Mouse (Mus musculus) MEL (cell line): Measurements from ENCODE around the gene Tnfsf12. TPM values are rescaled to one million over a fixed set of nuclear protein-coding genes. Genes with fewer than 3 reads are reported as not detected.

Experiments used
- DNase-seq: peaks from one replicate; pipeline ENCODE4 v3.0.0; 2011; ENCODE audit warnings: low read depth, low spot score
- H3K27ac ChIP-seq: 2 replicates; pipeline ENCODE4 v1.5.1; 2012; ENCODE audit warnings: low read depth, mild to moderate bottlenecking, control low read depth, low read length, moderate library complexity; ENCODE audit not compliant: control insufficient read depth
- H3K27me3 ChIP-seq, 2 experiments: fragments of 150-350 bp in 1 of 2; sonication (generic) in 1 of 2; 2 replicates each; pipeline ENCODE4 v1.6.1; 2012; ENCODE audit warnings: low read length in 2 of 2, mild to moderate bottlenecking in 2 of 2, improper control_type of control experiment in 1 of 2, moderate library complexity in 1 of 2; ENCODE audit not compliant: insufficient read depth in 2 of 2, control insufficient read depth in 1 of 2
- H3K36me3 ChIP-seq, 2 experiments: 2 replicates each; pipeline ENCODE4 v1.6.1; 2012 to 2014; ENCODE audit warnings: low read length in 2 of 2, improper control_type of control experiment in 1 of 2, inconsistent platforms in 1 of 2, mild to moderate bottlenecking in 1 of 2; ENCODE audit not compliant: insufficient read depth in 2 of 2, control insufficient read depth in 1 of 2
- H3K4me1 ChIP-seq, 2 experiments: fragments of 150-350 bp in 1 of 2; sonication (generic) in 1 of 2; 2 replicates each; pipeline ENCODE4 v1.6.1; 2012; ENCODE audit warnings: low read length in 2 of 2, improper control_type of control experiment in 1 of 2, mild to moderate bottlenecking in 1 of 2; ENCODE audit not compliant: insufficient read depth in 2 of 2, control insufficient read depth in 1 of 2
- H3K4me3 ChIP-seq, 2 experiments: fragments of 150-350 bp in 1 of 2; sonication (generic) in 1 of 2; 2 replicates each; pipeline ENCODE4 v1.5.1; 2012; ENCODE audit warnings: low read depth in 2 of 2, low read length in 2 of 2, mild to moderate bottlenecking in 2 of 2, moderate library complexity in 2 of 2, control low read depth in 1 of 2, improper control_type of control experiment in 1 of 2; ENCODE audit not compliant: control insufficient read depth in 1 of 2, insufficient read depth in 1 of 2
- H3K79me2 ChIP-seq: 2 replicates; pipeline ENCODE4 v1.6.1; 2012; ENCODE audit warnings: mild to moderate bottlenecking, low read length, moderate library complexity; ENCODE audit not compliant: control insufficient read depth, poor library complexity, insufficient read depth
- H3K9ac ChIP-seq: 2 replicates; pipeline ENCODE4 v1.6.1; 2012; ENCODE audit warnings: low read depth, mild to moderate bottlenecking, control low read depth, low read length, moderate library complexity; ENCODE audit not compliant: control insufficient read depth, poor library complexity, severe bottlenecking
- H3K9me3 ChIP-seq: fragments of 150-350 bp; sonication (generic); replicated peaks from 2 replicates; pipeline ENCODE4 v1.6.1; 2012; ENCODE audit warnings: mild to moderate bottlenecking, low read length, improper control_type of control experiment, moderate library complexity; ENCODE audit not compliant: insufficient read depth
- CHD2 ChIP-seq: IDR thresholded peaks from 2 replicates; pipeline ENCODE4 v1.6.1; 2011; ENCODE audit warnings: low read length, improper control_type of control experiment
- CTCF ChIP-seq, 3 experiments: IDR thresholded peaks in 2 of 3; conservative IDR thresholded peaks in 1 of 3; 2 replicates each; pipeline ENCODE4 v1.5.1; 2011 to 2012; ENCODE audit warnings: low read length in 3 of 3, low read depth in 2 of 3, mild to moderate bottlenecking in 2 of 3, improper control_type of control experiment in 1 of 3, inconsistent platforms in 1 of 3, mixed read lengths in 1 of 3, moderate library complexity in 1 of 3; ENCODE audit not compliant: control insufficient read depth in 1 of 3, insufficient read depth in 1 of 3, poor library complexity in 1 of 3, severe bottlenecking in 1 of 3
- E2F4 ChIP-seq: IDR thresholded peaks from 2 replicates; pipeline ENCODE4 v1.6.1; 2011; ENCODE audit warnings: low read depth, low read length, improper control_type of control experiment, borderline replicate concordance
- ETS1 ChIP-seq: IDR thresholded peaks from 2 replicates; pipeline ENCODE4 v1.6.1; 2012; ENCODE audit warnings: low read depth, mild to moderate bottlenecking, inconsistent platforms, low read length, improper control_type of control experiment, moderate library complexity
- HCFC1 ChIP-seq: IDR thresholded peaks from 2 replicates; pipeline ENCODE4 v1.6.1; 2012; ENCODE audit warnings: low read depth, mild to moderate bottlenecking, inconsistent platforms, low read length, improper control_type of control experiment, moderate library complexity
- KAT2A ChIP-seq: conservative IDR thresholded peaks from 2 replicates; pipeline ENCODE4 v1.6.1; 2012; ENCODE audit warnings: low read depth, low read length, improper control_type of control experiment, inconsistent platforms
- MEF2A ChIP-seq: IDR thresholded peaks from 2 replicates; pipeline ENCODE4 v1.6.1; 2014; ENCODE audit warnings: low read depth, mild to moderate bottlenecking, inconsistent platforms, low read length, improper control_type of control experiment; ENCODE audit not compliant: poor library complexity, insufficient replicate concordance, severe bottlenecking; ENCODE audit errors: extremely low read depth
- MYC ChIP-seq: IDR thresholded peaks from 2 replicates; pipeline ENCODE4 v1.6.1; 2011; ENCODE audit warnings: low read depth, mild to moderate bottlenecking, low read length, improper control_type of control experiment, moderate library complexity
- POLR2A ChIP-seq, 2 experiments: IDR thresholded peaks; 2 replicates each; pipeline ENCODE4 v1.6.1; 2011 to 2012; ENCODE audit warnings: low read length in 2 of 2, mild to moderate bottlenecking in 2 of 2, control low read depth in 1 of 2, improper control_type of control experiment in 1 of 2, low read depth in 1 of 2, moderate library complexity in 1 of 2; ENCODE audit not compliant: control insufficient read depth in 1 of 2, insufficient read depth in 1 of 2, poor library complexity in 1 of 2
- UBTF ChIP-seq: IDR thresholded peaks from 2 replicates; pipeline ENCODE4 v1.6.1; 2012; ENCODE audit warnings: low read depth, mild to moderate bottlenecking, inconsistent platforms, low read length, improper control_type of control experiment, moderate library complexity, borderline replicate concordance; ENCODE audit not compliant: insufficient read depth
- USF2 ChIP-seq, 2 experiments: IDR thresholded peaks; 2 replicates each; pipeline ENCODE4 v1.6.1; 2011 to 2012; ENCODE audit warnings: improper control_type of control experiment in 2 of 2, low read length in 2 of 2, borderline replicate concordance in 1 of 2, inconsistent platforms in 1 of 2, low read depth in 1 of 2, mild to moderate bottlenecking in 1 of 2; ENCODE audit not compliant: insufficient read depth in 1 of 2
- ZC3H11A ChIP-seq: IDR thresholded peaks from 2 replicates; pipeline ENCODE4 v1.6.1; 2012; ENCODE audit warnings: low read depth, mild to moderate bottlenecking, inconsistent platforms, low read length, improper control_type of control experiment
- ZKSCAN1 ChIP-seq: IDR thresholded peaks from 2 replicates; pipeline ENCODE4 v1.6.1; 2012; ENCODE audit warnings: low read depth, mild to moderate bottlenecking, inconsistent platforms, low read length, improper control_type of control experiment, moderate library complexity
- polyA plus RNA-seq, 2 experiments: library from polyadenylated mRNA; stranded (reverse) in 1 of 2; unstranded in 1 of 2; fragments of >175 nt in 1 of 2; fragments of >200 nt in 1 of 2; gene quantifications; 2 replicates each; pipeline versions ENCODE4 v1.2.1 to v1.2.4; 2012; ENCODE audit warnings: low replicate concordance in 2 of 2, low read depth in 1 of 2; ENCODE audit not compliant: insufficient read length in 2 of 2, insufficient read depth in 1 of 2, missing spikeins in 1 of 2
- total RNA-seq: library from RNA; depleted of rRNA; stranded (reverse); fragments of 300-350 nt; gene quantifications from 2 replicates; pipeline ENCODE4 v1.2.3, GENCODE M21; 2012

The Tnfsf12 gene
- total and polyA plus RNA-seq, 3 experiments, result 0.10 TPM; not detected in 2

DNA sequence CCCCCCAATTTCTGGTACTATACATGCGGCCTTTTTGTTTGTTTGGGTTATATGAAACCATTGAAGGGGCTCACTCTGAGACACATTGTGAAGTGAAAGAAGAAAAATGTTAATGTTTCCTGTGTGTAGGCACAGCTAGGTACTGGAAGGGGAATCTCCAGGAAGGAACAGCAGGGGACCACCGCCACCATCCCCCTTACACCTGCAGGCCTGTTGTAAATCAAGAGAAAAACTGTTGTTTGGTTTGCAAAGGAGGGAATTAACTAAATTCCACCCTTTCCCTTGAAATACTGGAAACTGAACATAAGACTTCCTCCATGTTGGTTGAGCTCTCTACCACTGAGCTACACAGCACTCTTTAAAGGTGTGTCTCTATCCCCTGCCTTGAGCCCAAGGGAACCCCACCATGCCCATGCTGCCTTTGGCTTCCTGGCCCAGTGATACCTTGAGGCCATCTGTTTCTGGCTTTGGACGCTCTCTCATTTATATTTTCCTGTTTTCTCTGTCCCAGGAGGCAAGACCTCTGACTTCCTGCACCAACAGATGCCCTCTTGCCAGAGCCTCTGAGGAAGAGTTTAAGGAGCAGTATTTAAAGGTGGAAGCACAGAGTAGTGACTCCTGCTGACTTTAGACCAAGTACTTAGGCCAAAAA is 13.1 kb upstream of the Tnfsf12 start:
- no peaks in the 10 kb centered on the region for H3K9me3 ChIP-seq
- H3K4me1 ChIP-seq, result no peaks in the 10 kb centered on the region
- no peak overlapping the region for H3K9ac ChIP-seq
- no peak overlapping the region for H3K27ac ChIP-seq
- no peak for DNase-seq
- H3K79me2 ChIP-seq, result no peaks in the 10 kb centered on the region
- H3K4me3 ChIP-seq, result no peak overlapping the region
- H3K27me3 ChIP-seq, result peaks cover 0 to 2% of the 10 kb centered on the region in 2 experiments; a peak in 1 of 4 replicates
- no peaks in the 10 kb centered on the region for H3K36me3 ChIP-seq
- no peak for TF ChIP-seq MEF2A
- no peak for TF ChIP-seq HCFC1
- TF ChIP-seq CHD2, result no peak
- TF ChIP-seq MYC, result no peak
- no peak for TF ChIP-seq E2F4
- TF ChIP-seq CTCF (IDR thresholded peaks at IDR 0.05 in 2 of 3, conservative IDR thresholded peaks at IDR 0.05 in 1 of 3; ENCODE audit: control insufficient read depth in 1 of 3, insufficient read depth in 1 of 3, low read depth in 2 of 3, low read length in 3 of 3, poor library complexity in 1 of 3, severe bottlenecking in 1 of 3), result no peak
- TF ChIP-seq UBTF, result no peak
- TF ChIP-seq POLR2A (IDR thresholded peaks at IDR 0.05; ENCODE audit: control insufficient read depth in 1 of 2, insufficient read depth in 1 of 2, low read depth in 1 of 2, low read length in 2 of 2, poor library complexity in 1 of 2), result no peak
- TF ChIP-seq KAT2A, result no peak
- TF ChIP-seq ETS1, result no peak

DNA sequence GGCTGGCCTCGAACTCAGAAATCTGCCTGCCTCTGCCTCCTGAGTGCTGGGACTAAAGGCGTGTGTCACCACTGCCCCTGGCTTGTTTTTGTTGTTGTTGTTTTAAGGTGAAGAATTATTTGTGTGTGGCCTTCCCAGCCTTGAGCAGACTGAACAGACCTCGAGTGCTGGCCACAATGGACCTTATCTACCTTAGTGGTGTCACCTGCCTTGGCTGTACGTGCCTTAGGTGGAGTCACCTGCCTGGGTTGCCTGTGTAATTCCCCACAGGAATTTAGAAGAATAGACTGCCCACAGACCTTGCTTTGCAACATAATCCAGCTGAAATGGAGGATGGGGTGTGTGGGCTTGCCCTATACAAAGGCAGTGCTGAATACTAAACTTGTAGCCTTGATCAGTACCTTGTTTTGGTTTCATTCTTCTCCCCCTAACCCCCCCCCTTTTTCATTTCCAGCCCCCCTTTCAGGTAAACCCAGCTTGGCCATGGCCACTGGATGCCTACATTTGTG is 12.3 kb upstream of the Tnfsf12 start:
- H3K36me3 ChIP-seq, result no peaks in the 10 kb centered on the region
- no peak for TF ChIP-seq USF2 (IDR thresholded peaks at IDR 0.05; ENCODE audit: borderline replicate concordance in 1 of 2, insufficient read depth in 1 of 2, low read depth in 1 of 2, low read length in 2 of 2)
- TF ChIP-seq ZKSCAN1, result no peak
- no peak for TF ChIP-seq ZC3H11A
- TF ChIP-seq CTCF (IDR thresholded peaks at IDR 0.05 in 2 of 3, conservative IDR thresholded peaks at IDR 0.05 in 1 of 3; ENCODE audit: control insufficient read depth in 1 of 3, insufficient read depth in 1 of 3, low read depth in 2 of 3, low read length in 3 of 3, poor library complexity in 1 of 3, severe bottlenecking in 1 of 3), result no peak
- TF ChIP-seq, all 39 proteins: peak for 0
- Histone ChIP-seq H3K4me1 (no peaks in the 10 kb centered on the region), H3K4me3 (no peak overlapping the region), H3K79me2 (no peaks in the 10 kb centered on the region), H3K9me3 (no peaks in the 10 kb centered on the region), H3K27me3 (peaks cover 0 to 2% of the 10 kb centered on the region in 2 experiments; a peak in 1 of 4 replicates), H3K9ac (no peak overlapping the region), H3K27ac (no peak overlapping the region)
- no peak for DNase-seq
